Mouse (Mus musculus) adrenal gland, postnatal 25 days (tissue): Measurements from ENCODE around the gene Vmn1r237. TPM values are rescaled to one million over a fixed set of nuclear protein-coding genes. Genes with fewer than 3 reads are reported as not detected.

Experiments
- DNase-seq: peaks from one replicate; pipeline ENCODE4 v3.0.0; 2021; ENCODE audit warnings: mixed read lengths
- long read RNA-seq: library from polyadenylated mRNA; stranded (forward); transcript quantifications from one replicate; pipeline ENCODE4 v2.0.0, GENCODE M21; 2021
- microRNA-seq, 2 experiments: library from miRNA; unstranded; fragments of <30 nt; microRNA quantifications; one replicate each; pipeline ENCODE4 v1.2.0; 2021
- total RNA-seq: library from RNA; stranded (reverse); gene quantifications from 2 replicates; pipeline ENCODE4 v1.2.3, GENCODE M21; 2021

Vmn1r237 gene
- total RNA-seq, result not detected in 2 replicates
- long read RNA-seq, result 0 reads

GRCm38 (mm10) chr17:21311565-21311964, at the start of gene Vmn1r237:
Vmn1r237 (plus strand) TSS chr17:21311865.
- no peak for DNase-seq

DNA sequence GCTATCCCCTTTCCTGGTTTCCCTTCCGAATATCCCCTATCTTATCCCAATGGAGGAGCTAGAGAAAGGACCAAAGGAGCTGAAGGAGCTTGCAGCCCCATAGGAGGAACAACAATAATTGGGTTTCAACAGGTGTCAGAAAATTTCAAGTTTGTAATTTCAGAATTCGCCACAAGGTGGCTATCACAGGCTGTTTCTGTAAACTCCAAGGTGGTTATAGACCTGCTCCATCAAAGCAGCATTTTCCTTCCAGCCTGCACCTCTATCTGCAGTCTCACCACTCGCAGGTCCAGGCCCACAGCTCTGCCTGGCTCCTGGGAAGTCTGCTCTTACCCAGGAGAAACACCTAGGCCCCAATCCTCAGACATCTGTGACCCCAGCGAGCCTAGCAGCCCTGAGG, 39.6 kb upstream of the Vmn1r237 start:
- DNase-seq, result no peak

DNA sequence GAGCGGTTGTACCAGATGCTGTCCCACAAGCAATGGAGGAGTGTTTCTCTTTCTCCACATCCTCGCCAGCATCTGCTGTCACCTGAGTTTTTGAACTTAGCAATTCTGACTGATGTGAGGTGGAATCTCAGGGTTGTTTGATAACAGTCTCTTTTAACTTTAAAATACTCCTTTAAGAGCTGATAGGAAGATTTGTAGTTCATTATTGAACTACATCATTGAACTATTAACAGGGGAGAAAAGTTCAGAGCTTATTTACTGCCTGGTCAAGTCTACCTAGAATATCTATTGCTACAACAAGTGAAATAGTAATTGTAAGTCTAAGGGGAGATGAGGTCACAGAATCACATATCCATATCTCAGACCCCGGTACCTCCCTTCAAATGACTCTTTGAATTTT, 29.0 kb upstream of the Vmn1r237 start, which contains the start of gene Vmn1r236:
Gene Vmn1r236 (plus strand): TSS at position 301 of the 400 bp plus-strand sequence.
- DNase-seq, result no peak

DNA sequence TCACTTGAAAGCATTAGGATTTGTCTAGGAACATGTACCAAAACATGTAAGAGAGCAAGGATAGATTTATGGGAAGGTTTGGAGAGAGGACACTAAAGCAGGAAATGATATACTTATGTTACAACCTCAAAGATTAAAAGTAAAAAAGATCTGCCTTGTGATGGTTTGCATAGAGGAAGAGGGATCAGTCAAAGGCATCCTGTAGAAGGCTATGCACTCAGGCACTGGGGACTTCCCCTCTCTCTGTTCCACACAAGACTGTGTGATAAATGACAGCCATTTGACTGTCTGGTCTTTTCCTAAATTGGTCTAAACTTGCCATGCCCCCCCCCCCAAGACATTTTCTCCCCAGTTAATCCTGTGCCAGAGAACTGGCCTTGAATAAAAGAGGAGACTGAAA, 27.3 kb upstream of the Vmn1r237 start:
- DNase-seq, result no peak

DNA sequence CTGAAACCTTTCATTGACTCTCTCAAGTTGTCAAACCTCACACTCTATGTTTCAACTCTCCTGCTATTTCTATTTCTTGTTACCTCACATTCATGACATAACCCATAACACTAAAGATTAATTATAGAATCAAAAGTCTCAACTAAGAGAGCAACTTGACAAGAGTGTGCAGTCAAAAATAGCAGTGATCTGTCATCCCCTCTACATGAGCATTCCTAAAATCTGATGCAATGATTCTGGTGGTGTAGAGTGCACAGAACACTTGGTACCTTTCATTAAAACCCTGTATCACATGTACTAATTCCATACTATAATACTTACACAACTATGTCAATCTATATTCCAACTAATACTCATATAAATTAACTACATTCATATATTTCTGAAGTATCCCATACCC, 22.0 kb upstream of the Vmn1r237 start:
- no peak for DNase-seq

Small RNA genes within 50 kb of the gene (microRNA-seq; reads per million reads assigned to microRNA genes)
- gene Gm26384, result 0 reads per million in 2 experiments

Other genes starting within 250 kb of the Vmn1r237 start
- gene Vmn1r234, start 85.8 kb upstream of the Vmn1r237 start, total RNA-seq, result not detected in 2 replicates
- gene Vmn1r235, start 55.5 kb upstream of the Vmn1r237 start, total RNA-seq, result not detected in 2 replicates
- gene Vmn1r236, start 28.9 kb upstream of the Vmn1r237 start, total RNA-seq, result not detected in 2 replicates
- 5.3 and 6.0 TPM in 2 replicates for gene Zfp677, start 71.9 kb downstream of the Vmn1r237 start, total RNA-seq
- gene Zfp54, start 111.4 kb downstream of the Vmn1r237 start, total RNA-seq, result 3.5 and 3.6 TPM in 2 replicates
- 8.7 and 8.8 TPM in 2 replicates for gene Zfp51, start 138.5 kb downstream of the Vmn1r237 start, total RNA-seq
- 4.7 and 5.4 TPM in 2 replicates for gene Zfp53, start 177.1 kb downstream of the Vmn1r237 start, total RNA-seq
- 30.4 and 31.9 TPM in 2 replicates for gene Zfp52, start 223.7 kb downstream of the Vmn1r237 start, total RNA-seq